Mouse (Mus musculus): Measurements from ENCODE around the gene Mttp.
"Not testable (repeated sequence)": the region's sequence is repeated elsewhere in the genome, so short reads cannot be mapped to it uniquely, and the experiment has no call there.

The Mttp gene

DNA sequence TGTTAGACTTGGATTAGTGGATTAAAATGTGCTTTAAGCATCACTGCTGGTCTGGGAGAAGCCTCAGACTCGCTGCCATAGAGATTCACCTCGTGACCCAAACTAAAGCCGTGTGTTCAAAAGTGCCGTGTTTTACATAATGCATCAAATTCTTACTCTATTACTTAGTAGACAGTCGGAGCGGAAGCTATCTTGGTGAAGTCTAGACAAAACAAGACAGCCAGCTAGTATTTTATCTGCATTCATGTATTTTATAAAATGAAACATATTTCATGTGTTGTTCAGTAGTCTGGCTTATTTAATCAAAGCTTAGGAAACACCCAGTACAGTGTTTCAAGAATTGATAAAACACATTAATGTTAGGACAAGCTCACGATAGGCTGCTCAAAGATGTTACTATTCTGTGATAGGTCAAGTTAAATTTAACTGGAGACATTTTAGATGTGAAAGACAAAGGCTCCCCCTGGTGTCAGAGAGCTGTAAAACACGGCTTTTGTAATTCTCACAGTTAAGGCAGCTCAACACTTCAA lies at the start of gene Mttp:
TSS of gene Mttp (minus strand) at position 327 of the 530 bp plus-strand sequence.
- peak; percentile 91 for DNase-seq (ENCODE audit: low spot score)

DNA sequence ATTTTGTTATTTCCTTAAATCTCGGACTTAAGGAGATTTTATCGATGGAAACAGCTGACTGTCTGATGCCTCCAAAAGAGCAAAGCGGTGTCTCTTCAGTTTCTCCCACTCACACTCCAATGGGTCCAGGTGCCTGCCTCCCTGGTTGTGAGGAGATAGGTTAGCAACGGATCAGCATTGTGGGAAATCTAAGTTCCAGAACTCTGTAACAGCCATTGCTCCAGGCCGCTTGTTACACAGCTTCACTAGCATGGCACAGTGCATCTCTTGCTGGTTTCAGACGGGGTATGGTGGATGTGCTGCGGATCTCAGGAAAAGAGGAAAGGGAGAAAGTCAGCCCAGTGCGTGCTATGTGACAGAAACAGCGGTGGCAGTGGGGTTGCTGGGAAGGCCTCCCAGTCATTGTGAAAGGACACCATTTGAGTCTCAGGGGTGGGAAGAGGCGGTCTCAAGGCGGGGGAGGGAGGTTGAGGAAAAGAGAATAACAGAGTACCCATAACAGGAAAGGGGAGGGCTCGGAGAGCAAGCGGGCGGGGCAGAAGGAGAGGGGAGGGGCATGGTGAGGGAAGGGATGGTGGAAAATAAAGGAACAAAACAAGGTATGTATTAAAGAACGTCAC lies 49.0 kb upstream of the Mttp start, which contains the start of gene 4930579F01Rik:
TSS of gene 4930579F01Rik (minus strand) at position 143 of the 620 bp plus-strand sequence.
- DNase-seq (ENCODE audit: low spot score), result no peak

DNA sequence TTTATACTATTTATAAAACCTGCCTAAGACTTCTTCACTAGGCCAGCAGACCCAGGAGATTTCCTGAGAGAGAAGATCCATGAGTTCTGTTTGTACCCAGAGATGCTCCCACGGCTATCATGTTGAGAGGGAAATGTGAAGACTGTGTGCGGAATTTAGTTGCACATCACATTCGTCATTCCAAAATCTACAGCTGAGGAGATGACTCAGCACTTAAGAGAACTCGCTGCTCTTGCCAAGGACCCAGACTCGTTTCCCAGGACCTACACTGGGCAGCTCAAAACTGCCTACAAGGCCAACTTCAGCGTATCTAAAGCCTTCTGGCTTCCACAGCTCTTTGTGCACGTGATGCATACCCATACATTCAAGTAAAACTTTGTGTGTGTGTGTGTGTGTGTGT lies 47.5 kb upstream of the Mttp start:
- DNase-seq (ENCODE audit: low spot score), result peak; percentile 53

DNA sequence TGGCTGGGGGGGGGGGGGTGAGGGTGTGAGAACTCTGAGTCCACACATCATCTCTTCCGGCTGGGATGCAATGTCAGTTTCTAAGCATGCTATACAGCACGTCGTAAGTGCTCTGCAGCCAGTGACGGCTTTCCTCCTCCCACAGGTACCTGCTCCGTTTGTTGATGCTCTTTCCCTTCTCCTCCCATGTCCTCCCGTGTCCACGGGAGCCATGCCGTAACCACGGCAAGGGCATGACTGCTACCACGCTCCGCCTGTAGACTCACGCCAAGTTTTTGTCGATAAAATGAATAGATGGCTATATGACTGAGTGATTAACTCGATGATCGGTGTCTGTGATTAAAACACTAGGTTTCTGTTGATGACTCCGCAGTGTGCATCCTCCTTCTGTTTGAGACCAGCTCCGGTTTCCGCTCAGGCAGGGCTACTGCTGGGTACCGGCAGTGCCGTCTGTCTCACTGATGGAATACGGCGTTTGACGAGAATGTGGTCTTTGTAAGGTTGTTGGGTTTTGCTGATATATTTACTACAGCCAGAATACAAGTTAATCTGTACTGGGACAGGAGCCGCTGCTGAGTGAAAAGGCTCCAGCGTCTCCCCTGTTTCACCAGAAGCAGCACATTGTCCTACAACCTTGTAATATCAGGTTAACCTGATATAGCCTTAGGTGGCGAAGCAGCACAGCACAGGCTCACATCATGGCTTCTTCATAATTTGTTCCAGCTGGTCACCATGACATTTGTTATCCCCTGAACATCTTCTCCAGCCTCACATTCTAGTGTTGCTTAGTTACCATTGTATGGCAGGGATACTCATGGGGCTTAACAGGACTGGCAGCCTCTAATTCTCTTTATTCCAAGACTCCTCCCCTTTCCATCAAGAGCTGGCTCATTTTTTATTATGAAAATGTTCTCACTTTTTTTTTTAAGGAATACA lies 41.5 kb upstream of the Mttp start:
- no peak for DNase-seq (ENCODE audit: low spot score)

DNA sequence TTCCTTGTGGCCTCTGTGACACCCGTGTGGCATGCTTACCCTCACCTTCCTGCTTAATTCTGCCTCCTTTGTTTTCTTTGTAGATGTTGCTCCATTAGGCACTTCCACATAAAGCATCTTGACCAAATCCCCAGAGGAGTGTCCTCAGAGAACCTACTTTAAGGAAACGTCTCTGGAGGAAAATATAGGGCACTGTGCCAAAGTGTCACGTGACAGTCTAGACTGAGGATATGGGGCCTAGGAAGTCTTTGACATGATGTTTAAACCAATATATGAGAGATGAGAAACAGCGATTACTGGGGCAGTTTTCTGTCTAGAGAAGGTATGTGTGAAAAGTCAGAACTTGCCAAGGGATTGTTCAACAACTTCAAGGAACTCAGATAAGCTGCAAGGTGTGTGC lies 40.5 kb upstream of the Mttp start:
- peak; percentile 25 for DNase-seq (ENCODE audit: low spot score)

DNA sequence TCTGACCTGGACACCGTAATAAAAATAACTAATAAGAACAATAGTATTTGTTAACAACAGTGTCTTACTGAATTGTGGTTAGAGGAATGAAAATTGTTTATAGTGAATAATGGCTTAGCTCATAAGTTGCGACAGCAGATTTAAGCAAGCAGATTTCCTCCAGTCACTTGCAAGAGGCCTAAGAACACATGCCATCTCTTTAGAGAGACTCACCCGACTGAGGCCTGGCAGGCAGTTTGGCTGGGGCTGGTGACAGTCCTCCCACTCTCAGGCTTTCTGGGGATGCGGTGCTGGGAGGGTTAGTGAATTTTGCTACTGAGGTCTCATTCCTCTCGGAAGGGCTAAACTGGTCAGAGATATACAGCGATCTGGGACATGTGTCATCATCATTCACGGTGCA lies 38.6 kb upstream of the Mttp start:
- DNase-seq (ENCODE audit: low spot score), result peak; percentile 27

DNA sequence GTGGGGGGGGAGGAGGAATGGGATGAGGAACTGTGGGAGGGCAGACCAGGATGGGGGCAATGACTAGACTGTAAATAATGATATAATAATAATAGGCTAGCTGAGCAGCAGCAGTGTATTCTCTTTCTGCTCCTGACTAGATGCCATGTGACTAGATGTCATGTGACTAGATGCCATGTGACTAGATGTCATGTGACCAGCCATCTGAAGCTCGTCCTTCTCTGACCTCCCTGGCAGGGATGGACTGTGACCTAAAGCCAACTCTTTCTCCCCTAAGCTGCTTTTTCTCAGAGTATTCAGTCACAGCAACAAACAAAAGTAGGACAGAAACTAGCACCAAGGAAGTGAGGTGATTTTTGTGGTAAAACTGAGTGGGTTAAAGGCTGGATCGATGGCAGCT lies 37.3 kb upstream of the Mttp start:
- DNase-seq (ENCODE audit: low spot score), result peak; percentile 68

DNA sequence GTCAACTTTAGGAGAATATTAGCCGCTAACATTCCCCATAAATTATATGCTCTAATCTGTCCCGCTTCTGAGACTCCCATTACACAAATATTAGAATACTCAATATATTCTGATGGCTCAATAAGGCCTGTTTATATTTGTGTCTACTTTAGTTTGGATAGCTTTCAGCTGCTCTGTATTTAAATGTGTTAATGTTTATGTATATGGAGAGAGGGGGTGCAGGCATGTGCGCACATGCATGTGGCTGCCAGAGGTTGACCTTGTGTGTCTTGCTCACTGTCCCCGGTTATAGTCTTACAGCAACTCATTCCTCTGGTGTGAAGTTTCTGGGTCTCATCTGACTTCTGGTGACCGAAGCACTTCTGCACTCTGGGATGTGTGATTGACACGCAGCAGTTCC lies 30.8 kb upstream of the Mttp start:
- no peak for DNase-seq (ENCODE audit: low spot score)

DNA sequence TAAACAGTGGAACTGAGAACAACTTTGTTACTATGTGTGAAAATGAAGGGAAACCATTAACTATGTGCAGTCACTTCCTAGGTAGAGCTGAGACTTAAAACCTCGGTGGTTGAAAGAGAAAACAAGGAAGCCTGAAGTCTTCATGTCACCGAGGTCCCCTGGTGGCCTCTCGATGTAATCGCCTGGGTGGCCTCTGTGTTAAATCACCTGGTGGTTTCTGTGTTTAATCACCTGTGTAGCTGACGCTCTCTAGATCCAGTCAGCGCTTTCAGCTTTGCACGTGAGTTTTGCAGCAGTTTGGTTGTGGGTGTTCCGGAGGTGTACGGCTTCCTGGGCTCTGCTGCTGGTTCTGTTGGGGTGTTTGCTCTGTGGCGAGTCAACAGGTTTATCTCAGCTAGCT lies 28.5 kb upstream of the Mttp start:
- DNase-seq (ENCODE audit: low spot score), result no peak

DNA sequence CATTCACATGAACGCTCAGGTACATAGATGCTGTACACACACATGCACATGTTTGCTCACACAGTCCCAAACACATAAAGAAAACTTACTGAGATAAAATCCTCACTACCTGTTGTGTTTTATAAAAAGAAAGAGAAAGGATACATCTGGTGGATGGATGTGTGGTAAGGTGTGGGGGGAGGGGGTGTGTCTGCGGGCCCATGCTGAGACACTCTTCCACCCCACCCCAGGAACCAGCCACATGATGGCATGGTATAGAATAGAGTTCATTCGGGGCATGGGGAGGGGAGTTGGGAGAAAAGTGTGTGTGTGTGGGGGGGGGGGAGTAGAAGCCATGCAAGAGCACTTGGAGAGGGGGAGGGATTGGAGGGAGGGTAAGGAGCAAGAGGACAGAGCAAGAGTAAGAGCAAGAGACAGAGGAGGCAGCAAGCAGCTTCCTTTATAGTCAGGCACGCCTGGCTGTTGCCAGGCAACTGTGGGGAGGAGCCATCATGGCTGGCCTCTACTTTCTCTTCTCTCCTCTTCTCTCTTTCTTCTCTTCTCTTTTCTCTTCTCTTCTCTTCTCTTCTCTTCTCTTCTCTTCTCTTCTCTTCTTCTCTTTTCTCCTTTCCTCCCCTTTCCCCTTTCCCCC lies 17.9 kb upstream of the Mttp start:
- DNase-seq (ENCODE audit: low spot score), result no peak

DNA sequence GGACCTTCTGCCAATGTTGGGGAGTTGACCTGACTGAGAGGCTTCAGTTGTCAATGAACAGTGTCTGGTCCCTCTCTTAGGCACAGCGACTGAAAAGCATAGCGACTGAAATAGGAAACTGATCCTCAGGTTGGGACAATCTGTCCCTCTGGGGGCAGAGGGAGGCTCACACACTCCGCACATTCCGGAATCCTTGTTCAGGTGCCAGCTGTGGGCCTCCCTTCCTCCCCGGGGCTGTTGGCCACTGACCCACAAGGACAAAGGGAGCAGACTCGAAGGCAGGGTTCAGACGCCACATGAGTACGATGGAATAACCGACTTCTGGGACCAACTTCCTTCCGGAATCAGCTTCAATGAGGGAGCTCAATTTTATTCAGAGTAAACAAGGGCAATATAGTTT lies 16.9 kb upstream of the Mttp start:
- DNase-seq (ENCODE audit: low spot score), result no peak

DNA sequence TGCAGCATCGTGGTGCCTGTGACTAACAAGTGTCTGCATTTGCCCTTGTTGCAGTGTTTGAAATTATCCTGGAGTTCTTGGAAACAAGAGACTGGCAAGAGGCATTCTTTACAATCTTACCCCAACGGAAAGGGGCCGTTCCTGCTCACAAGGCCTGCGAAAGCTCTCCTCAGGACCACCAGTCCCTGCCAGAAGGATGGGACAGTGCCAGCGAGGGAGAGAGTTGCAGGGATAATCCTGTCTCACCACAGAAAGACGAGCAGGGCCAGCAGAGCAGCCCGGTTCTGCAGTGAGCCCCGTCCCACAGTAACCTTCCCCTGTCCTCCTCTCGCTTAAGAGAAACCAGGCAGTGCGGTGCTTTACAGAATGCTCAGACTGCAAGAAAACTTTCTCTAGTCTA lies 11.9 kb upstream of the Mttp start:
- DNase-seq (ENCODE audit: low spot score), result no peak

DNA sequence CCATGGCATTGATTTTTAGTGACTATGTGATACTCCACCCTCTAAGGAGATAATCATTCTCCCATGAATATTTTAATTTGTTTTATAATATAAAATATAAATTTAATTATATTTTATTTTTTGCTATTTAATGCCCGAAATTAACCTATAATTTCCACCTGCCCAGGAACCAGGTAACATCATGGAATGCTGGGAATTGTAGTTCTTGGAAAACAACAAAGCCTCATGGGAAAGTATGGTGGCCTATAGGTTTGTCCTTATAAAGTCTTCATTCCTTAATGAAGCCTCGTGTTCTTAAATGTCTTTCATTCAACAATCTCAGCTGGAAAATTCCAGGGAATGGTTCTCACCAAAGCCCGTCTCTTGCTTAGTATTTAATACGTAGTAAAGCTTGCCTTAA lies 10.3 kb upstream of the Mttp start:
- no peak for DNase-seq (ENCODE audit: low spot score)

DNA sequence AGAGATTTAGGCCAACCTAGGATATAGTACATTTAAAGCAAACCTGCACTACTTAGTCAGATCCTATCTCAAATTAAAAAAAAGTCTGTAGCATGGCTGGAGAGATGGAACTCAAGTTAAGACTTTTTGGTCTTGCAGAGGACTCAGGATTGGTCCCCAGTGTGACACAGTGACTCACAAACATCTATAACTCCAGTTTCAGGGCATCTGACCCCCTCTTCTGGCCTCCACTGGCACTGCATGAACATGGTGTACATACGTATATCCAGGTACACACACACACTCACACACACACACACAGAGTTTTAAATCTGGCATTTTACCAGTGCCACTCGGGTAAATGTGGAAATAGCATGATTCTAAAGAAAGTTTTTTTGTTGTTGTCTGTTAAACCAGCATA lies 4.0 kb upstream of the Mttp start:
- DNase-seq (ENCODE audit: low spot score), result no peak

DNA sequence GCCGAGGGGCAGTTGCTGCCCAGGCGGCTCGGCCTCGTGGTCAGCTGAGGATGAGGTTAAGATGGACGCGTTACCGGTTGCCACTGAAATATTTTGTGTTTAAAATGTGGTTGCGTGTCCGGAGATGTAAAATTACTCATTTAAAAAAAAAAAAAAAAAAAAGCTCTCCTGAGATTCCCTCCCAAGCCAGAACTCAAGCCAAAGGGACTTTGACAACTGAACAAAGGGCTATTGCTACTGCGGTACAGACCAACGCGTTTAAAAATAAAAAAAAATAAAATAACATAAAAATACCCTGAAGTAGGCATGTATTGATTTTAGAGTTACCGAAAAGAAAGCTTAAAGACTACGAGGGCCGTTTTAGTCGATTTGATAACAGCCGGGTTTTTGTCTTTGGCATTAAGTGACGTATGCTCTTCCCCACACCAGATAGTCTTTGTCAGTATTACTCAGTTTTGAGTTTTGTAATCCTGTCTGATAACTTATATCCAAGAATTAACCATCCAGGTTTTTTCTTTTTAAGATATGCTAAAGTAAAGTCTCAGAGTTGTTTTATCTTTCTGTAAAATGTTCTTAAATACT lies 617 bp downstream of the Mttp start:
- DNase-seq (ENCODE audit: low spot score), result no peak

DNA sequence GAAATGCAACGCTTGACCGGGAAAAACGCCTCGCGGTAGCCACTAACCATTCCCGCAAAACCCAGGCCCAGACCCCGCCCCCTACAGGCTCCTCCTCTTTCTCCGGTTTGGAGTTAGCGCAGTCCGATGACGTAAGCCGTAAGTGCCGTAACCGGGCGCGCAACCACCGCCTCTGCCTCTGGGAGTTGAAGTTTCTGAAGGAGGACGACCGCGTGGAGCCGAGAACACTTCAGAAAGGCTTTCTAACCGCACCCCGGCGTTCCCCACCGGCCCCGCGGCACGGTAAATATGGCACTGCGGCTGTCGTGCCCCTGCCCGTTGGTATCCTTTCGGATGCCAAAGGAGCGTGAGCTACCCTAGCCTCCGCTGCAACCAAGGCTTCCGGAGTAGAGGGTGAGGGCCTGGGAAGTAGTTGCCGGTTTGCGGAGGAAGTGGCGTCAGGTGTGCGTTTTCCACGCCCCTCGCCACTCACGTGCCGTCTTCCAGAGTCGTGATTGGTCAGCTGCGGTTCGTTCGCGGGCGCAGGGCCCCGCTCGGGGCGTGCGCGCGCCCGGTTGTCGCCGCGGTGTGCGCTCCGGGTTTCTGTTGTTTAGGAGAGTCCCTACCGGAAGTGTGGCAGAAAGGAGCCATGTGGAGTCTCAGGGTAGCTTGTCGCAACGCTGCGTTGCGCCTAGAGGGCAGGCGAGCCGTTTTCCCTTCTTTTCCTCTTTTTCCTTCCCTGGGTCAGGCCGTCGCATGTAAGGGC lies 1.3 kb downstream of the Mttp start, which contains the start of gene Trmt10a:
TSS of gene Trmt10a (plus strand) at position 134 of the 745 bp plus-strand sequence.
- peak; percentile 99 for DNase-seq (ENCODE audit: low spot score)

DNA sequence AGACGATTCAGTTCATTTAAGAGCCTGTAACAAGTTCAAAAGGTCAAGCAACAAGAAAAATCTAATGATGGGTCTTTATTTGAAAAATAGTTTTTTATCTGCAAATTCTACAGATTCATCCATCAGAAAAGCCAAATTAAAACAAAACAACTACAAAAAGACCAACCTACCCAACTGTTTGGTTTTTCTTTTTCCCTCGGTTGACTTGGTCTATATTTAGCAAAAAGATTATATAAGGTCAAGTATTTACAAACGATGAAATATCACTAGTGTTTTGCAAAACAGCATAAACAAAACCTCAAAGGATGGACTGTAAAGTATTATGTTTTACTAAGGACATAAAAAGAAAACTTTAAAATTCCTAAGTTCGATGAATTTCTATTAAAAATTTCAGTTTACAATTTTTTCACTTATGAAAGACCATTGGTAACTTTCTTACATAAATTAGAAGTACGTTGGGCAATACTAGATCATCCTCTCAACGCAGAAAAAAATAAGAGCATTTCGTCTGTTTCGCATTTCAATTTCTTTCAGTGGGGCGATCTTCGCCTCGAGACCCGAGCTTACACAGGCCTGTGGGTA lies 1.9 kb downstream of the Mttp start:
- no peak for DNase-seq (ENCODE audit: low spot score)

DNA sequence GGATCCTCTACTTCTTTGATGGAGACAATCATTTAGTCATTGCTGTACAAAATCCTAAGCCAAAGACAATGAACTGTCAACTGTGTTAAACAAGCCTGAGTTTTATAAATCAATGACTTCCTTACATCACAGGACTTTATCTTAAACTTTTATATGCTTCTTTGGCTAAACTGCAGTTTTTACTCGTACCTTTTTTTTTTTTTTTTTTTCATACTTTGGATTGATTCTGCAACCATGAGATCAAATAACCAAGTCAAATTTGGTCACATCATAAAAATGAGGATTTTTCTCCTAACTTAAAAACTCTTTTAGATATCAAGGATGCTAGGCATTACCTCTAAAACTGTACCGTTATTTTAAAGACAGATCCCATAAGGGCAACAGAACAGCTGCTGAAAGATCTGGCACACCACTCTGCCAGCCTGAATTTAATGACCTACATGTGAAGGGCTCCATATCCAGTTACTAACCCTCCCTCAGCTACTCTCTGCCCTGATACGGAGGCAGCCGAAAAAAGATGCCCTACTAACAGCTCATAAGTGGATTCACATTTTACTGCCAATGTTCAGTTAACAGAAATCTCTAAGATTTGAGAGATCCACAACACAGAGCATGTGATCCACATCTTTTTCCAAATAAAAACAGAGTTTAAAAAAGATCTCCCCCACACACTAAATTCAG lies 2.6 kb downstream of the Mttp start:
- DNase-seq (ENCODE audit: low spot score), result peak; percentile 52

DNA sequence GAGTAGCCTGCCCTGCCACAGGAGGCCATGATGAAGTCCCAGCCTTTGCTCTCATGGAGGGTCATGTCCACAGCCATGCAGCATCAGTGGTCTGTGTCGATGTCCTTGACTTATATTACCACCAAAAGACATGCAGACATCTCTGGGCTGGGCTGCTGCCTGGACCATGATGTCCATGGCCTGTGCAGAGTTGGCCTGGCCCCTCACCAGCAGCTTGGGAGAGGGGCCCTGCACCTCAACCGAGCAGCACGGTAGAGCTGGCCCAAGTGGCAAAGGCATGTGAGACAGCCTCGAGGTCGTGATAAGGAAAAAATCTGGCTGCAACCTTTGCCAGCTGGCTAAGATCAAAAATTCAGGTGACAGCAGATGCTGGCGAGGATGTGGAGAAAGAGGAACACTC lies 5.1 kb downstream of the Mttp start:
- no peak for DNase-seq (ENCODE audit: low spot score)

DNA sequence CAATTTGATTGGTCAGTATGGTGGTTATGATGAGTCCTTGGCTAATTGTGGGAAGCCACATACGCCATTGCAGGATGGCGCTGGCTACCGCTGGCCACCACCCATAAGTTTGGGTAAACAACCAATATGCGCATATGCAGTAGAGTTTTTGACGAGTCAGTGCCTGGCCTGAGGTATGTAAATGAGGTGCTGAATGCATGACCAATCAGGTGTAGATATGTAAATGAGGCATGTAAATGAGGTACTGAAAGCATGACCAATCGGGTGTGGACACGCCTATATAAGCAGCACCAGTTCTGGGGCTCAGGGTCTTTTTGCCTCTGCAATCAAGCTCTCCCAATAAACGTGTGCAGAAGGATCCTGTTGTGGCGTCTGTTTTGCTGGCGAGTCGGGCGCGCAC lies 6.6 kb downstream of the Mttp start:
- DNase-seq (ENCODE audit: low spot score), result not testable (repeated sequence)

DNA sequence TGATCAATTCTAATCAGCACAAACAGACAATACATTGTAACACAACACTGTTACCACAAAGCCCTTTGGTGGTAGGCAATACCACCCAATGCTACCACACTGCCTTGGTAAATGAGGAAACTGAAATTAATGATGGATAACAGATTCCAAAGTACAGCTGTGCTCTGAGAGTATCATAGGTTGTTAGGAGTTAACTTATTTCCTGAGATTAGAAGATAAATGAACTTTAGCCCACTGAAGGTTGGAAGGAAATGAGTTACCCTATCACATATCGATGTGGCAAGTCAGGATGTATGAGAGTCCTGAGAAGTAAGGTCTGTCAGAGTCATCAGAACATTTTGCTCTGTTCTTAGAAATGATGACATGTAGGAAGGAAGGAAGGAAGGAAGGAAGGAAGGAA lies 10.2 kb downstream of the Mttp start:
- no peak for DNase-seq (ENCODE audit: low spot score)

Data from adipocyte (in vitro differentiated cells).